Mouse (Mus musculus): Measurements from ENCODE around the gene Samd5. TPM values are rescaled to one million over a fixed set of nuclear protein-coding genes. Genes with fewer than 3 reads are reported as not detected.
A peak's percentile ranks its signal among the peaks of the same experiment; 100 is the strongest.

Gene Samd5
- polyA plus RNA-seq, 1 experiment from 2014 or later, result 6.6 TPM

DNA sequence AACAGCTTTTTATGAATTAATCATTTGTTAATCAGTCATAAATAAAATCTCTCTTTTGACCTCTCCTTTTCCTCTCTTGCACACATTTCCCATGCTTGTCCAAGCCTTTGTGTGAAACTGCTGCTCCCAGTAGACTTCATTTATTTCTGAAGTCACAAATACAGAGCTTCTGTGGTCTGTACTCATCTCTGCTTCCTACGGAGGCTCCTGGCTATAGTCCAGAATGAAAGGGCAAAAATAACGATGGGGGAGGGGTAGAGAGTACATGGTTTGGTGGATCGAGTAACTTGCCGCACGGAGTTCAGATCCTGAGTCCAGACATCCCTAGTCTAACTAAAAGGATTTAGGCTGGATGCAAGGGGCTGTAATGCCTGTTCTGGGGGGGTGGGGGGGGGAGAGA lies 3.1 kb upstream of the Samd5 start:
- Histone ChIP-seq H3K27ac (no peak overlapping the region), H3K4me2 (replicated peaks) (no peak overlapping the region), H3K27me3 (peaks cover 14% of the 10 kb centered on the region), H3K9me3 (replicated peaks) (no peaks in the 10 kb centered on the region), H3K4me3 (no peak overlapping the region), H3K9ac (no peak overlapping the region), H3K36me3 (no peaks in the 10 kb centered on the region), H3K4me1 (peaks cover 20% of the 10 kb centered on the region)
- no peak for ATAC-seq (ENCODE audit: low FRiP score)
- WGBS, result 32% methylated on average over 5 of the region's 5 CpGs

DNA sequence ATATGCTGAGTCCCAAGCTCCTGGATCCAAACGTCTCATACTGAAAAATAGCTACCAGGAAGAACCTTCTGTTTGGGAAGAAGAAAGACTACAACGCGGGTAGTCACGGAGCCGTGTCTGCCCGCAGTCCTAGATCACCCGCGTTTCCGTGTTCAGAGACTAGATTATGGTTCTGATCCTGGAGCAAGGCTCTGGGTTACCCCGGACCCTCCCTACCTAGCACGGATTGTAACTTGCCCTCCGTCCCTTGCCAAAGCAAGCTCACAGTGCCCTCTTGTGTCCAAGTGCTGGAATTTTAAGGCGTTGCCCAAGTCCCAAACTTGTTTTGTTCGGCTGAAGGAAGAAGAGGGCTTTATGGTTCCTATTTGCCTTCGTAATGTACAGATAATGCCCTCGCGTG lies 1.9 kb upstream of the Samd5 start:
- H3K9me3 ChIP-seq (replicated peaks), result no peaks in the 10 kb centered on the region
- H3K9ac ChIP-seq, result 0 out of 2 replicates have a peak overlapping the region, but pooled peaks have one; percentile 8
- WGBS, result 2% methylated on average over 17 of the region's 17 CpGs
- ATAC-seq (ENCODE audit: low FRiP score), result no peak
- no peak overlapping the region for H3K27ac ChIP-seq
- H3K4me1 ChIP-seq, result peaks cover 20% of the 10 kb centered on the region
- peaks cover 19% of the 10 kb centered on the region for H3K27me3 ChIP-seq
- H3K36me3 ChIP-seq, result no peaks in the 10 kb centered on the region
- H3K4me3 ChIP-seq, result no peak overlapping the region
- peak overlapping the region; percentile 93 for H3K4me2 ChIP-seq (replicated peaks)

DNA sequence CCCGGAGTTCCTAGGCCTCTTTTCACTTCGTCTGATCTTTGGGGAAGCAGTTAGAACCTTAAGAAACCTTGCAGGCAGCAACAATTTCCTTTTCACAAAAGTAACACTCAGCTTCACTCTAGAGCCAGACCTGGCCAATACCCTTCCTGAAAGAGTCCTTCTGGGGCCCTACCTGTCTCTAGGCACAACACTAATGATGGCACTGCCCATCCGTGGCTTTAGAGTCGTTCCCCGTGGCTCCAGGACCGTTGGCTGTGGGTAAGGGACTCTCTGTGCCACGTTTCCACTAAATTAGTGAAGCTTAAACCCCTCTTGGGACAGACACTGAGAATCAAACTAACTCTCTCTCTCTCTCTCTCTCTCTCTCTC lies 1.4 kb upstream of the Samd5 start:
- H3K27me3 ChIP-seq, result peaks cover 19% of the 10 kb centered on the region
- peak overlapping the region; percentile 93 for H3K4me2 ChIP-seq (replicated peaks)
- peak overlapping the region; percentile 71; the same call in 1 of the 2 replicates for H3K4me3 ChIP-seq
- no peak for ATAC-seq (ENCODE audit: low FRiP score)
- H3K4me1 ChIP-seq, result peaks cover 20% of the 10 kb centered on the region
- no peaks in the 10 kb centered on the region for H3K9me3 ChIP-seq (replicated peaks)
- H3K9ac ChIP-seq, result 0 out of 2 replicates have a peak overlapping the region, but pooled peaks have one; percentile 74
- H3K27ac ChIP-seq, result 0 out of 2 replicates have a peak overlapping the region, but pooled peaks have one; percentile 40
- no peaks in the 10 kb centered on the region for H3K36me3 ChIP-seq
- 4% methylated on average over 7 of the region's 7 CpGs for WGBS

- H3K36me3 ChIP-seq, result no peaks in the 10 kb centered on the region
- H3K4me2 ChIP-seq (replicated peaks), result peak overlapping the region; percentile 93
- H3K4me3 ChIP-seq, result peak overlapping the region; percentile 71
- under 1% methylated on average over 36 of the region's 36 CpGs for WGBS
- H3K27me3 ChIP-seq, result peaks cover 19% of the 10 kb centered on the region
- H3K27ac ChIP-seq, result peak overlapping the region; percentile 81
- peaks cover 20% of the 10 kb centered on the region for H3K4me1 ChIP-seq
- H3K9me3 ChIP-seq (replicated peaks), result no peaks in the 10 kb centered on the region
- peak overlapping the region; percentile 74 for H3K9ac ChIP-seq
- peak; percentile 57 for ATAC-seq (ENCODE audit: low FRiP score)
Measured at GRCm38 (mm10) chr10:9675550-9676417, 776 bp upstream of the Samd5 start.

DNA sequence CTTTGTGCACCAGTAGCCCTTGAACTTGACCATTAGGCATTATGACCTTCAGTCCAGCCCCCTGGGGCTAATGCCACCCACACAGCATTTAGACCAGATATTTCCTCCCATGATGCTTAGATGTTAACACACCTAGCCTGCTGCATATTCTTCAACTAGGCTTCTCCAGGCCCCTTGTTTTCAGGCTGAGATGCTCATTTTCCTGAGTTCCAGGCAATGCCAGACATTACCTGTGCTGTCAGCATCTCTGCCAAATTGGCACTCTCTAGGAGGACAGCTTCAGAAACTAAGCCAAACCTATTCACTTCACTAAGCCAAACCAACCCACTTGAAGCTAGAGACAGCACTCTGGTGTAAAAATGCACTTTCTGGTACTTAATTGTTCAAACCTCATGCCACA lies 1.7 kb downstream of the Samd5 start:
- no peak for ATAC-seq (ENCODE audit: low FRiP score)
- H3K4me2 ChIP-seq (replicated peaks), result peak overlapping the region; percentile 93
- peak overlapping the region; percentile 71 for H3K4me3 ChIP-seq
- peaks cover 17% of the 10 kb centered on the region for H3K4me1 ChIP-seq
- no peaks in the 10 kb centered on the region for H3K36me3 ChIP-seq
- no peak overlapping the region for H3K27ac ChIP-seq
- H3K9me3 ChIP-seq (replicated peaks), result no peaks in the 10 kb centered on the region
- peaks cover 19% of the 10 kb centered on the region for H3K27me3 ChIP-seq
- H3K9ac ChIP-seq, result no peak overlapping the region

GRCm38 (mm10) chr10:9672751-9673150 lies 2.3 kb downstream of the Samd5 start:
- Histone ChIP-seq H3K9ac (no peak overlapping the region), H3K4me3 (peak overlapping the region; percentile 71; the same call in 1 of the 2 replicates), H3K4me1 (peaks cover 14% of the 10 kb centered on the region), H3K27me3 (peaks cover 19% of the 10 kb centered on the region), H3K27ac (no peak overlapping the region), H3K36me3 (no peaks in the 10 kb centered on the region), H3K4me2 (replicated peaks) (peak overlapping the region; percentile 93), H3K9me3 (replicated peaks) (no peaks in the 10 kb centered on the region)
- no peak for ATAC-seq (ENCODE audit: low FRiP score)
- 92% methylated on average over 5 of the region's 5 CpGs for WGBS

DNA sequence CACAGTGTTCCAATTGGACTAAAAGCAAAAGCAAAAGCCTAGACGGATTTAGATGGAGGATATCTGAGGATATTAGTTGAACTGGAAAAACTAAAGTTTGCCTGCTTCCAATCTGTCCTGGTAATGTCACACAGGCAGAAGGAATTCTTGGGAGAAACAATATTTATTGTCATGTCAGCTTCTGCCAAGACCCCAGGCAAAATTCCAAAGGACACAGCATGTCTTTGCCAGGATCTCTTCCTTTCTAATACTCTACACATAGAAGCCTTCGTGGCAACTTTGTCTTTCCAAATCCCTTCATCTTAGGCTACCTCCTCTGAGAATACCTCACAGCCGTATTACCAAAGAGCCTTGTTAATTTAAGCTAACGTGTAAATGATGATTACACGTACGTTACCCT lies 4.7 kb downstream of the Samd5 start:
- 90% methylated on average over 6 of the region's 6 CpGs for WGBS
- Histone ChIP-seq H3K4me3 (no peak overlapping the region), H3K4me2 (replicated peaks) (no peak overlapping the region), H3K27me3 (peaks cover 12% of the 10 kb centered on the region; the same call in 1 of the 2 replicates), H3K9ac (no peak overlapping the region), H3K4me1 (0 out of 2 replicates have a peak, but pooled peaks cover 3% of the 10 kb centered on the region), H3K9me3 (replicated peaks) (no peaks in the 10 kb centered on the region), H3K27ac (no peak overlapping the region), H3K36me3 (no peaks in the 10 kb centered on the region)
- ATAC-seq (ENCODE audit: low FRiP score), result no peak

- no peaks in the 10 kb centered on the region for H3K9me3 ChIP-seq (replicated peaks)
- no peak overlapping the region for H3K4me3 ChIP-seq
- H3K27me3 ChIP-seq, result peaks cover 12% of the 10 kb centered on the region; the same call in 1 of the 2 replicates
- H3K4me1 ChIP-seq, result no peaks in the 10 kb centered on the region
- H3K27ac ChIP-seq, result no peak overlapping the region
- no peaks in the 10 kb centered on the region for H3K36me3 ChIP-seq
- ATAC-seq (ENCODE audit: low FRiP score), result no peak
- H3K4me2 ChIP-seq (replicated peaks), result no peak overlapping the region
- no peak overlapping the region for H3K9ac ChIP-seq
- WGBS, result 81% methylated on average over 4 of the region's 4 CpGs
Measured at GRCm38 (mm10) chr10:9668791-9669190, 6.2 kb downstream of the Samd5 start.

DNA sequence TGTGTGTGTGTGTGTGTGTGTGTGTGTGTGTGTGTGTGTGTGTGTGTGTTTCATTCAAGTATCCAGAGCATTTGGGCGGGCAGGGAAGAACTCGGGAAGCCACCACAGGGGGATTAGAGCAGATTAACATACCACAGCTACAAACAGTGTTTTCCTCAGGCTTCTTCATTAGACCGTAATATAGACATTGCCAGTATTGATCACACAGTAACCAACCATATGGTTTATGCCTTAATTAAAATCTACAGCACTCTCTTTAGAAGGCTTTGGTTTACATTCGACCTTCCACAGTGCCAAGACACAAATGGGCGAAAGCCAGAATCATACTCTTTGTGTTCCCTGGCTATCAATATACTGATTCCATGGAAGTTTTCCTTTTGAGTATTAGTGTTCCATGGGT lies 22.1 kb downstream of the Samd5 start:
- no peaks in the 10 kb centered on the region for H3K9me3 ChIP-seq (replicated peaks)
- H3K4me3 ChIP-seq, result no peak overlapping the region
- no peaks in the 10 kb centered on the region for H3K36me3 ChIP-seq
- H3K27ac ChIP-seq, result no peak overlapping the region
- no peak for ATAC-seq (ENCODE audit: low FRiP score)
- 72% methylated on average over 5 of the region's 5 CpGs for WGBS
- no peak overlapping the region for H3K9ac ChIP-seq
- no peak overlapping the region for H3K4me2 ChIP-seq (replicated peaks)
- no peaks in the 10 kb centered on the region for H3K27me3 ChIP-seq
- peaks cover 9% of the 10 kb centered on the region for H3K4me1 ChIP-seq

- Histone ChIP-seq H3K9me3 (replicated peaks) (no peaks in the 10 kb centered on the region), H3K27me3 (no peaks in the 10 kb centered on the region), H3K4me2 (replicated peaks) (no peak overlapping the region), H3K9ac (no peak overlapping the region), H3K4me3 (no peak overlapping the region), H3K27ac (no peak overlapping the region), H3K4me1 (peaks cover 13% of the 10 kb centered on the region), H3K36me3 (no peaks in the 10 kb centered on the region)
- peak; percentile 32; the same call in 1 of the 2 replicates for ATAC-seq (ENCODE audit: low FRiP score)
- 59% methylated on average over 6 of the region's 6 CpGs for WGBS
Measured at GRCm38 (mm10) chr10:9650050-9650825, 24.8 kb downstream of the Samd5 start.

DNA sequence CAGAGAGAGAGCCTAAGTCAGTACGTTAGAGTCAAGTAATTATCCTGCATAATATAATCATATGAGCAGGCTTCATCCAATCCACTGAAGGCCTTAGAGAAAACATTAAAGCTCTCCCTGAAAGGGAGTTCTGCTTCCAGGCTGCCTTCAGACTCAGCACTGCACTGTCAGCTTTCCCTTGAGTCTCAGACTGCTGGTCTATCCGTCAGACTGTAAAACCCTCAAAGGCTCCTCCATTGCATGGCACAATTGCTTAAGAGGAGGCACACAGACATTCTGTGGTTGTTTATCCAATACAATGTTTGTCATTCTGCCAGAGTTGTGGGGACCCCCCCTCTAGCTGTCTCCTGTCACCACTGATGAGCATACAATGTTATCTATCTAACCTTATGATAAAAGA lies 26.5 kb downstream of the Samd5 start:
- Histone ChIP-seq H3K36me3 (no peaks in the 10 kb centered on the region), H3K4me1 (peaks cover 13% of the 10 kb centered on the region), H3K27ac (no peak overlapping the region), H3K9ac (no peak overlapping the region), H3K9me3 (replicated peaks) (no peaks in the 10 kb centered on the region), H3K27me3 (no peaks in the 10 kb centered on the region), H3K4me3 (no peak overlapping the region), H3K4me2 (replicated peaks) (no peak overlapping the region)
- no peak for ATAC-seq (ENCODE audit: low FRiP score)
- 59% methylated on average over 2 of the region's 2 CpGs for WGBS

GRCm38 (mm10) chr10:9647741-9648140 lies 27.3 kb downstream of the Samd5 start:
- no peak for ATAC-seq (ENCODE audit: low FRiP score)
- 81% methylated on average over 6 of the region's 6 CpGs for whole genome bisulfite sequencing

More at GRCm38 (mm10) chr10:9647741-9648140, 27.3 kb downstream of the Samd5 start:
- Histone ChIP-seq H3K27me3 (no peaks in the 10 kb centered on the region), H3K4me2 (replicated peaks) (no peak overlapping the region), H3K36me3 (no peaks in the 10 kb centered on the region), H3K9me3 (replicated peaks) (no peaks in the 10 kb centered on the region), H3K4me3 (no peak overlapping the region), H3K9ac (no peak overlapping the region), H3K4me1 (peaks cover 13% of the 10 kb centered on the region), H3K27ac (no peak overlapping the region)
